Mouse (Mus musculus): Measurements from ENCODE around the gene Bloc1s3. TPM values are rescaled to one million over a fixed set of nuclear protein-coding genes. Genes with fewer than 3 reads are reported as not detected.

Gene Bloc1s3
- total and polyA plus RNA-seq, 3 experiments = 6.1 to 7.5 TPM; not detected in 1

DNA sequence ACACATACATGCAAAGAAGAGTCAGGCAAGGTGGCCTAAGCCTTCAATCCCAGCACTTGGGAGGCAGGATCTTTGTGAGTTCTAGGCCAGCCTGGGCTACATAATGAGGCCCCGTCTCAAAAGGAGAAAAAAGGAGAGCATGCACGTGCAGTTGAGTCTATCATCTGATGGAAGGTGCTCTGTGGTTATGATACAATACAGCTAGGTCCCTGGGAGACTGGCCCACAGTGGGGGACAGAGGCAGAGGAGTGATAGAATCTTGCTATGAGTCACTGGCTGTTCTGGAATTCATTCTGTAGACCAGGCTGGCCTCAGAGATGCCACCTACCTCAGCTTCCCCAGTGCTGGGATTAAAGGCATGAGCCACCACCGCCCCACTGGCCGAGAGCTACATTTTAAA is 45.7 kb downstream of the Bloc1s3 start:
- DNase-seq (ENCODE audit: low read depth, low spot score) = peak; percentile 33
- Histone ChIP-seq H3K4me1 (ENCODE audit: control insufficient read depth in 1 of 2, insufficient read depth in 2 of 2, low read length in 2 of 2) (no peaks in the 10 kb centered on the region; a peak in 1 of 4 replicates), H3K9ac (ENCODE audit: control insufficient read depth, low read depth, low read length, poor library complexity, severe bottlenecking) (no peak overlapping the region), H3K79me2 (ENCODE audit: control insufficient read depth, insufficient read depth, low read length, poor library complexity) (peaks cover 4% of the 10 kb centered on the region; the same call in 1 of the 2 replicates), H3K27me3 (ENCODE audit: control insufficient read depth in 1 of 2, insufficient read depth in 2 of 2, low read length in 2 of 2) (no peaks in the 10 kb centered on the region), H3K9me3 (replicated peaks; ENCODE audit: insufficient read depth, low read length) (no peaks in the 10 kb centered on the region), H3K4me3 (ENCODE audit: control insufficient read depth in 1 of 2, insufficient read depth in 1 of 2, low read depth in 2 of 2, low read length in 2 of 2) (no peak overlapping the region), H3K27ac (ENCODE audit: control insufficient read depth, low read depth, low read length) (no peak overlapping the region), H3K36me3 (ENCODE audit: control insufficient read depth in 1 of 2, insufficient read depth in 2 of 2, low read length in 2 of 2) (no peaks in the 10 kb centered on the region)
- no peak for TF ChIP-seq RCOR1 (IDR thresholded peaks at IDR 0.05; ENCODE audit: low read depth, low read length)
- no peak for TF ChIP-seq ZMIZ1 (IDR thresholded peaks at IDR 0.05; ENCODE audit: low read depth, low read length)
- no peak for TF ChIP-seq POLR2AphosphoS5 (IDR thresholded peaks at IDR 0.05; ENCODE audit: borderline replicate concordance, low read depth, low read length)
- no peak for TF ChIP-seq NELFE (IDR thresholded peaks at IDR 0.05; ENCODE audit: low read depth, low read length)
- TF ChIP-seq TCF12 (IDR thresholded peaks at IDR 0.05; ENCODE audit: low read depth, low read length) = no peak
- peak; percentile 68 for TF ChIP-seq BHLHE40 (IDR thresholded peaks at IDR 0.05; ENCODE audit: borderline replicate concordance, low read depth, low read length)

DNA sequence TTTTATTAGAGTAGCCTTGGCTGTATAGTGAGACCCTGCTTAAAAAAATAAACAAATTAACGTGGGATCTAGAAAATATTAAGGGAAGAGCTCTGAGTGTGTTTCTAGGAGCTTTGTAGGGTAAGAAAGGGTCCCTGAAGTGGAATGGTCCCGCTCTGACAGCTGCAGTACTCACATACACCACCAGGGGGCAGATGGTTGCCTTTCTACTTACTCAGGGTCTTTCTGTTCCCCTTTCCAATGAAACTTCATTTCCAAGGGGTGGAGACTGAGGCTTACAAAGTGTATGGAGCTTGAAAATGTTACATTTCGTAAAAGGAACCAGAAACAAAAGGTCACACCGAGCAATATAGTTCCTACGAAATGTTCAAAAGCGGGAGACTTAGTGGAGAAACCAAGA is 46.7 kb downstream of the Bloc1s3 start:
- Histone ChIP-seq H3K9ac (ENCODE audit: control insufficient read depth, low read depth, low read length, poor library complexity, severe bottlenecking) (no peak overlapping the region), H3K27me3 (ENCODE audit: control insufficient read depth in 1 of 2, insufficient read depth in 2 of 2, low read length in 2 of 2) (no peaks in the 10 kb centered on the region), H3K27ac (ENCODE audit: control insufficient read depth, low read depth, low read length) (no peak overlapping the region), H3K36me3 (ENCODE audit: control insufficient read depth in 1 of 2, insufficient read depth in 2 of 2, low read length in 2 of 2) (peaks cover 0 to 4% of the 10 kb centered on the region in 2 experiments; a peak in 1 of 4 replicates), H3K4me1 (ENCODE audit: control insufficient read depth in 1 of 2, insufficient read depth in 2 of 2, low read length in 2 of 2) (peaks cover 0 to 8% of the 10 kb centered on the region in 2 experiments; a peak in 1 of 4 replicates), H3K9me3 (replicated peaks; ENCODE audit: insufficient read depth, low read length) (no peaks in the 10 kb centered on the region), H3K4me3 (ENCODE audit: control insufficient read depth in 1 of 2, insufficient read depth in 1 of 2, low read depth in 2 of 2, low read length in 2 of 2) (no peak overlapping the region), H3K79me2 (ENCODE audit: control insufficient read depth, insufficient read depth, low read length, poor library complexity) (peaks cover 7% of the 10 kb centered on the region)
- no peak for TF ChIP-seq TAL1 (IDR thresholded peaks at IDR 0.05; ENCODE audit: low read length)
- TF ChIP-seq EP300 (IDR thresholded peaks at IDR 0.05; ENCODE audit: low read depth in 1 of 2, low read length in 2 of 2) = no peak
- TF ChIP-seq CHD2 (IDR thresholded peaks at IDR 0.05; ENCODE audit: low read length) = no peak
- TF ChIP-seq CTCF (IDR thresholded peaks at IDR 0.05 in 2 of 3, conservative IDR thresholded peaks at IDR 0.05 in 1 of 3; ENCODE audit: control insufficient read depth in 1 of 3, insufficient read depth in 1 of 3, low read depth in 2 of 3, low read length in 3 of 3, poor library complexity in 1 of 3, severe bottlenecking in 1 of 3) = peak; percentile 77 to 99 (median 88)
- TF ChIP-seq SMC3 (IDR thresholded peaks at IDR 0.05; ENCODE audit: low read depth, low read length) = peak; percentile 78
- peak; percentile 69; the same call in 1 of the 2 replicates for TF ChIP-seq SIN3A (IDR thresholded peaks at IDR 0.05; ENCODE audit: low read length)
- TF ChIP-seq CHD1 (IDR thresholded peaks at IDR 0.05; ENCODE audit: low read depth, low read length) = no peak
- TF ChIP-seq USF1 (IDR thresholded peaks at IDR 0.05; ENCODE audit: low read depth, low read length) = no peak
- TF ChIP-seq ZC3H11A (IDR thresholded peaks at IDR 0.05; ENCODE audit: low read depth, low read length) = peak; percentile 39
- no peak for TF ChIP-seq JUND (IDR thresholded peaks at IDR 0.05; ENCODE audit: low read depth, low read length)
- no peak for TF ChIP-seq ZMIZ1 (IDR thresholded peaks at IDR 0.05; ENCODE audit: low read depth, low read length)
- TF ChIP-seq ETS1 (IDR thresholded peaks at IDR 0.05; ENCODE audit: low read depth, low read length) = no peak
- no peak for TF ChIP-seq POLR2AphosphoS5 (IDR thresholded peaks at IDR 0.05; ENCODE audit: borderline replicate concordance, low read depth, low read length)
- TF ChIP-seq BHLHE40 (IDR thresholded peaks at IDR 0.05; ENCODE audit: borderline replicate concordance, low read depth, low read length) = no peak
- peak; percentile 56 for TF ChIP-seq RAD21 (IDR thresholded peaks at IDR 0.05; ENCODE audit: low read depth, low read length)
- peak; percentile 83 for DNase-seq (ENCODE audit: low read depth, low spot score)
